Mouse (Mus musculus) left cerebral cortex, postnatal 14 days (tissue): ENCODE results near the gene Atp13a1. TPM values are rescaled to one million over a fixed set of nuclear protein-coding genes. Genes with fewer than 3 reads are reported as not detected.

Experiments used
- DNase-seq, 2 experiments: peaks; one replicate each; pipeline ENCODE4 v3.0.0; 2021 to 2022; ENCODE audit warnings: low spot score in 2 of 2, mixed read lengths in 1 of 2
- intact Hi-C: fragments of 180-260 bp; cut with DNase I; formaldehyde crosslinking; loops from one replicate; pipeline ENCODE4 v1.15.1; 2025
- total RNA-seq, 2 experiments: library from RNA; stranded (reverse); gene quantifications; 2 replicates each; pipeline ENCODE4 v1.2.3; 2021

Atp13a1 gene
- total RNA-seq, 2 experiments from 2014 or later = 42.9 to 44.0 TPM

DNA sequence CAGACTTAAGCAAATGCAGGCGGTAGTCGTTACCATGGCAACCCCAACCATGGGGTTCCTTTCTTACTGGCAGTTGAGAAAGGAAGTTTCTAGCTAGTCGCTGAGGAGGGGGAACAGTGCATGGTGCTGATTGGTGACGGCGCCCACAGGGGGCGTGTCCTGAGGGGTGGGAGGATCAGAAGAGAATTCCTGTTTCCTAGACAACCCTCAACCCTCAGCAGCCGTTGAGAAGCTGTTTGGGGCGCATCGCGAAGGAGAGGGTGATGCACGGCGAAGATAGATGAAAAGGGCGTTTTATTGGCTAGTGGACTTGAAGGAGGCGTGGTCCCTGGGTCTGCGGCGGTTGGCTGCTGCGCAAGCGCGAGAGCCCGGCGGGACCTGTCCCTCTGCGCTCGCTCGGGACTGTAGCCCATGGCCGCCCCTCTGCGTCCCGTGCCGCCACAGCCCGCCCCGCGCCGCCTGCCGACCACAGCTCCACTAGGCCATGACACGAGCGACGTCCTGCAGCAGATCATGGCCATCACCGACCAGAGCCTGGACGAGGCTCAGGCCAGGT, 41.4 kb downstream of the Atp13a1 start, which contains the start of gene Pbx4:
Gene Pbx4, plus strand, starts transcription at position 194 of the 556 bp plus-strand sequence.
- peak; percentile 95 to 98 for DNase-seq
- intact Hi-C loops = no loop called here

DNA sequence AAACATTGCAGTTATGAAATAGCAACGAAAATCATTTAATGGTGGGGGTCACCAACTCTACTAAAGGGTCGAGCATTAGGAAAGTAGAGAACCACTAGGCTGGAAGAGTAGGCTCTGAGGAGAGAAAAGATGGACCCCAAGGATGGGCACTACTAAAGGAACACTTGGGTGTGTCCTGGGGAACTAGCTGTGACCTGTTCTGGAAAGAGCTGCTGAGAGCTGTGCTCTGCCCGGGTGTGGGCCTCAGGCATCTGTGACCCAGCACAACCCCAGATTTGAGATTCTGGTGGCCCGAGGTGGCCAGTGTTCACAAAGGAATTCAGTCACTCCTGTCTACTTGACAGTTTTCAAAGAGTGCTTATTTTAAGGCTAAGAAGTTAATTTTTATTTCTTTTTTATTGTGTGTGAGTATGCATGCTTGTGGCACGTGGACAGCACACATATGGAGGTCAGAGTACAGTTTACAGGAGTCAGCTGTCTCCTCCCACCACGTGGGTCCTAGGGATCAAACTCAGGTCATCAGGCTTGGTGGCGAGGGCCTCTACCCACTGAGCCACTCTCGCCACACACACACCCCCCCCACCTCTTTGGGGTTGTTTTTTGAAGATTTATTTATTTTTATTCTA, 46.2 kb downstream of the Atp13a1 start:
- intact Hi-C loops = no loop called here
- DNase-seq = no peak

DNA sequence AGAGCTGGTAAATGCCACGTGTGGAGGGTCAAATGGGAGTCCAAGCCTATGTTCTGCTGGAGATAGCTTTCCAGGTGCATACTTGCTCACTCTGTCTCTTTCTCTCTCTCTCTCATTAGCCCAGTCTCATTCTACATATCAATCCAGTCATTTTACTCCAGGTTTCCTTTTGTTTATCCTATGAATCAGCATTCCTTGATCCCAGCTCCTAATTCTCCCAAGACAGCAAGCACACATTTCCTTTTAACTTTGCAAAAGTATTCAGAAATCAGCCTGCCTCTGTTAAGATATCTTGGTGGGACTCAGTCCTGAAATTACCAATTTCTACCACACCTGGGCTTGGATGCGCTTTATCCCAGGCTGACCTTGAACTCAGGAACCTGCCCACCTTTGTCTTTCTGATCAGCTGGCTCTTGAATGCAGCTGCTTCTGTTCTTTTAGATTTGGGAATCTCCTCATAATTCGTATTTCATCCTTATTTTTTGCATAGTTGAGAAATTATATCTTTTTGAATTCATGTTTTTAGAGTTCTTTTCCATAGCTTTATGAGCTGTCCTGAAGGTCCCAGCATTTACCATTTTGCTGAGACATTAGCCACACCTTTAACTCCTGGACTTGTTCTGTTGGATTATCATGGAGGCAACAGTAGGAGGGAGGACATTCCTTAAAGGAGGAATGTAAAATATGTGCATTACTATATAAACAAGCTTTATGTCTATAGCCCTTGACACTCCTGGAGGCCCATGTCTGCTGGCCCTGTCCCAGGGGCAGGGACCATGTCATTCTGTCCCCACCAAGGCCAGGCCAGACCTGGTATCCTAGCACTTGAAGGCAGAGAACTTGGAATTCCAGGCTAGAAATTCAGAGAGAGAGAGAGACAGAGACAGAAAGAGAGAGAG, 56.5 kb downstream of the Atp13a1 start:
- no peak for DNase-seq
- intact Hi-C loops = no loop called here

DNA sequence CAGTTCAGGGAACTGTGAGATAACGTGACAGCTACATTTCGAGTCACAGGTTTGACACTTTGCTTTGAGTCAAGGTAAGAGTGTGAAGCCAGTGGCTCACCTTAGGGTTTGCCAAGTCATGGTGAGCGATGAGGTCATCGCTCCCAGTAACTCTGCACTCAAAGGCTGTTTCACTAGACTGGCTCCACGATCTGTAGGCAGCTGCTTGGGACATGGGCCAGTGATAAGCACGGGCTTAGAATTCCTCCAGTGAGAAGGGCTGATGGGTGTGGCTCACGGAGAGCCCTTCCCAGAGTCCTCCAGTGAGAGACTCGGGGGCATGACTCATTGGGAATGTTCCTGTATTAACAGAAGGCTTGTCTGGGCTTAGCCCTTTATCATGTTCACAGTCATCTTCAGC, 58.0 kb downstream of the Atp13a1 start:
- intact Hi-C loops = no loop called here
- no peak for DNase-seq

DNA sequence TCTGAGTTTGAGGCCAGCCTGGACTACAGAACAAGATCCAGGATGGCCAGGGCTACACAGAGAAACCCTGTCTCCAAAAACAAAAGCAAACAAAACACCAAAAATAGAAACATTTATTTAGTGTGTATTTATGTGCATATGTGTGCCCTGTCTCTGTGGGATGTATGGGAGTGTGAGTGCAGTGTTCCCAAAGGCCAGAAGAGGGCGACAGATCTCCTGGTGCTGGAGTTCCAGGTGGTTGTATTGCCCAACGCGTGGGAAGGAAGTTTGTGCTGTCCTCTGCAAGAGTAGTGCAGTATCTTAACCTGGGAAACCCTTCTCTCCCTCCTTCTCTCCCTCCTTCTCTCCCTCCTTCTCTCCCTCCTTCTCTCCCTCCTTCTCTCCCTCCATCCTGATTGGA, 58.9 kb downstream of the Atp13a1 start:
- intact Hi-C loops = no loop called here
- no peak for DNase-seq

DNA sequence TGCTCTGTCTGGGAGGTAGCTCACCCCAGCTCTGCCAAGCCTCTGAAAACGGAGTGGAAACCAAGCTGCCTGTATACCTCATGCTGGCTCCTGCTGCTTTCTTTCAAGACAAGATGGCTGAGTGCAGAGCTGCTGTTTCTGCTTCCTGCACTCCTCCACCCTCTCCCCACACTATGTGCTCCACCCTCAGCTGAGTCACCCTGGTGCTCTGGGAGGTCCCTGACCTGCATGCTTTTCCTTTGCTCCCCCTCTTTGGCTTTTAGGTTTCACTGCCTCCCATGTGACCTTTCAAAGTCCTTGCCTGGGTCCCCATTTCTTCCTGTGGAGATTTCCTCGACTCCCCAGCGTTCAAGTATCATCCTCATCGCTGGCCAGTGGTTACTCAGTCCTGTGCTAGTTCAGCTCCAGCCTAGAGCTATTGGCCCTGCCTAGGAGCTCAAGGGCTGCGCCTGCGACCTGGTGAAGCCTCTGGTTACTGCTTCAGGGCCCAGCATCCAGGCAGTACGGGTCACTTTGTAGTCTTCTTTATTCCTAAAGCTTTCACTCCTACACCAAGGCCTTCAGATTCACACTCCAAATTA, 60.1 kb downstream of the Atp13a1 start:
- no peak for DNase-seq
- intact Hi-C loops = no loop called here

DNA sequence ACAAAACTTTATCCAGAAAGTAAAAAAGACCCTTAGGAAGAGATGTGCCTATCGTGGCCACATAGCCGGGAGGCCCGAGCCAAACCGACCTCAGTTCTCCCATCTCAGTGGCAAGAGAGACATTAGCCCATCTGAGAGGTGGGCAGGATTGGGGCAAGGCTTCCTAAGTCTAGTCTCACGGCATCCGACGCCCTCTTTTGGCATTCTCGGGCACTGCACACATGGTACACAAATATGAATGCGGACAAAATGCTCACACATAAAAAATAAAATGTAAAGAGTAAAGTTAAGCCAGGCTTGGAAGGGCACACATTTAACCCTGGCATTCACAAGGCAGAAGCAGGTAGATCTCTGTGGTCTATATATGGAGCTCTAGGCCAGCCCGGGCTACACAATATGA, 62.9 kb downstream of the Atp13a1 start:
- DNase-seq = no peak
- intact Hi-C loops = no loop called here

Other genes starting within 250 kb of the Atp13a1 start
- gene Zfp868, start 165.6 kb upstream of the Atp13a1 start, total RNA-seq = 10 to 100 TPM; 14.0 to 14.3 TPM
- gene Zfp964, start 136.7 kb upstream of the Atp13a1 start, total RNA-seq = 1 to 10 TPM; 2.1 to 3.2 TPM
- 10 to 100 TPM; 15.8 to 16.0 TPM for gene Zfp869, start 80.4 kb upstream of the Atp13a1 start, total RNA-seq
- gene Zfp963, start 41.2 kb upstream of the Atp13a1 start, total RNA-seq = 1 to 10 TPM; 4.0 to 5.1 TPM
- 1 to 10 TPM in 1 of 2 experiments, not detected in 1; 1.5 TPM for gene Gm20422, start 16.3 kb upstream of the Atp13a1 start, total RNA-seq
- 10 to 100 TPM; 27.9 to 28.9 TPM for gene Zfp866, start within 50 bp of the Atp13a1 start, total RNA-seq
- gene Gmip, start 17.5 kb downstream of the Atp13a1 start, total RNA-seq = 10 to 100 TPM; 15.8 to 17.5 TPM
- gene Lpar2, start 31.3 kb downstream of the Atp13a1 start, total RNA-seq = under 1 TPM; 0.59 to 0.76 TPM
- 10 to 100 TPM; 23.0 to 27.4 TPM for gene Pbx4, start 41.3 kb downstream of the Atp13a1 start, total RNA-seq
- gene Cilp2, start 96.5 kb downstream of the Atp13a1 start, total RNA-seq = 1 to 10 TPM; 1.9 to 2.2 TPM
- gene Tssk6, start 111.0 kb downstream of the Atp13a1 start, total RNA-seq = under 1 TPM in 1 of 2 experiments, not detected in 1; 0.34 TPM
- gene Ndufa13, start 111.4 kb downstream of the Atp13a1 start, total RNA-seq = 100 to 1,000 TPM; 126 to 135 TPM
- 10 to 100 TPM; 23.4 to 29.8 TPM for gene Yjefn3, start 111.5 kb downstream of the Atp13a1 start, total RNA-seq
- gene Gatad2a, start 205.2 kb downstream of the Atp13a1 start, total RNA-seq = 10 to 100 TPM; 23.1 to 25.2 TPM